Mouse (Mus musculus) testis, postnatal 14 days (tissue): Measurements from ENCODE around the gene Xrcc6.
"Not testable (repeated sequence)": the region's sequence is repeated elsewhere in the genome, so short reads cannot be mapped to it uniquely, and the experiment has no call there.

Experiments
- DNase-seq: peaks from one replicate; pipeline ENCODE4 v3.0.0; 2021; ENCODE audit warnings: low spot score

Xrcc6 gene

GRCm38 (mm10) chr15:81966062-81966829, 21.4 kb upstream of the Xrcc6 start:
- DNase-seq = no peak

GRCm38 (mm10) chr15:81967821-81968220, 19.8 kb upstream of the Xrcc6 start:
- DNase-seq = no peak

GRCm38 (mm10) chr15:81968447-81968846, 19.2 kb upstream of the Xrcc6 start:
- DNase-seq = no peak

DNA sequence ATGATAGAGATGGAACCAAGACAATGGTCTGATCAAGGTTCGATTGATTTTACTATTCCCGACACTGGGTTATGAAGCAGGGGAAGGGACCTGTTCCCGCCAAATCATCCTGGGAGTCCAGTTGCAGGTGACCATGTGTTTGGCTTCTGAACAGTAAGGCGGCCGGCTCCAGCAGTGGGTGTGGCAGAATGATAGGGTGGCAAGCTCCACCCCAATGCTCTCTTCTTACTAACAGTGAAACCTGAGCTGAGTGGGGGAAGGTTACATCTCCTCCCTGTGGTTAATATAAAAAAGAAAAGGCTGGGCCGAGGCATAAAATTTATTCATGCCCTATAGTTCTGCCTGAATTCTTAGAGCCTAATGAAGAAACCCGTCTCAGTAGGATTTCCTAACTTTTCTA, 18.5 kb upstream of the Xrcc6 start:
- no peak for DNase-seq

DNA sequence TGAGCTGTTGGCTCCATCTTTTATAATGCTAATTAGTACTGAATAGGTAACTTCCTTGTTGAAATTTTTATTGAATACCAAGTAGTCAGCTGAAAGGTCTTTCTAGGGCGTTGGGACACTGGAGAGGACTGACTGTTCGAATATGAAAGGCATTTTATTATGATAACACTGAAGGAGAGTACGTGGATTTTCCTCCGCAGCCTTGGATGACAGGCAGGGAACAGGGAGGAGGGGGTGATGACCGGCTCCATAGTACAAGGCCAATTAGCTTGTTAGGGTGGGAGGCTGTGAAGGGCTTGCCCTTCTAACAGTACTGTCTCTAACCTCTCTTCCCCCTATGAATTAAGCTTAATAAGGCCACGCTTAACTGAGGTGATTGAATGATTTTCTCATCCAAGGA, 18.0 kb upstream of the Xrcc6 start:
- not testable (repeated sequence) for DNase-seq

- DNase-seq = not testable (repeated sequence)
These were observed 17.1 kb upstream of the Xrcc6 start for GRCm38 (mm10) chr15:81970498-81970897.

GRCm38 (mm10) chr15:81975156-81975555, 12.5 kb upstream of the Xrcc6 start:
- DNase-seq = not testable (repeated sequence)

GRCm38 (mm10) chr15:81980321-81980720, 7.3 kb upstream of the Xrcc6 start, which contains the start of gene 1700029P11Rik:
TSS of gene 1700029P11Rik (plus strand) at chr15:81980540.
- DNase-seq = peak; percentile 78

DNA sequence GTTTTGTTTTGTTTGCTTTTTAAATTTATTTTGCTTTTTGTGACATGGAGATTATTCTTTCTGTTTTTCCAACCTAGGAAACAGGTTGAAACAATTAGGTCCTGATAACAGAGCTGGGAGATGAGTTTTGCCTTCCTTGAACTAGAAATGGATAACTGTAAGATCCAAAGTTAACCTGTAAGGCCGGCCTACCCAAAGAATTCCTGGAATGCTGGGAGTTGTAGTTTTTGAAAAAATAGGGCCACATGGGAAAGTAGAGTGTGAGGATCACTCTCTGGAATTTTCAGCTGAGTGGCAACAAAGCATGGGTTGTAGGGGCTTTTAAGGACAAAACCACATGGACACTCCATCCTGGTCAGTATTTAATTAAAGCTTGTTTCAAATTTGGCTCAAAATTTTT, 5.5 kb upstream of the Xrcc6 start:
- DNase-seq = no peak

- no peak for DNase-seq
These were observed 2.1 kb upstream of the Xrcc6 start for GRCm38 (mm10) chr15:81985267-81986161.

GRCm38 (mm10) chr15:81989371-81990062, 1.9 kb downstream of the Xrcc6 start:
- DNase-seq = peak; percentile 70

DNA sequence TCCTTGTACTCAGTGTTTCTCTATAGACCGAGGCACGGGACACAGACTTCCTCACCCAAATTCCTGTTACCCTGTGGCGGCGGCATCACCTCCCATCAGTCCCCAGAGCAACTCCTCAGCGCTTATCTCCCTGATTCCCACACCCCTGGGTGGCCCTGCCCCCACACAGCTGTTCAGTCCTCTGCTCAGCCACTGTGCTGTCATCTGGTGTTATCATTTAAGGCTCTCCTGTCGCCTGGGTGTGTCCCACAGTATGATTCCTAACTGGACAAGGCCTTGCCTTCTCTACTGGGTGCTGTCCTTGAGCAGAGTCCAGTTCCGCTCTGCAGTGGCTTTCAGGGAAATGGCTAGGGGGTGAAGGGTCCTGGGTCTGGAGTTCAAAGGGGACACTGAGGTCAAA, 2.9 kb downstream of the Xrcc6 start:
- DNase-seq = no peak

GRCm38 (mm10) chr15:81993992-81994391, 6.4 kb downstream of the Xrcc6 start:
- no peak for DNase-seq

DNA sequence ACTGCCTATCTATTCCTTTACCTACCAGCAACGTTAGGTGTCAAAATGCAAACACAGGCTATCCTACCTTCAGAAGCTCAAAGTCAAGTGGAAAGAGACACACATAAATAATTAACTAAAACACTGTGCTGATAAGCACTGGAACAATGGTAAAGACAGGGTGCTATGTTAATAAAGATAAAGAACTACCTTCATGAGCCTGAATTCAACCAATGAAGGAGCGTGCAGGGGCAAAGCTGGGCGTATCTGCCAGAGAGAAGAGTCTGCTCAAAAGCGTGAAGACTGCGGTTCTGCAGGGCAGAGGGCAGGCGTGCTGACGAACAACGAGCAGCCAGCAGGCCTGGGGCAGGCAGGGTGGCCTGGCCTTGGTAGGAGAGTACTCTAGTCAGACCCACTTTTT, 16.6 kb downstream of the Xrcc6 start:
- no peak for DNase-seq

GRCm38 (mm10) chr15:82011947-82012346, 24.3 kb downstream of the Xrcc6 start:
- no peak for DNase-seq

DNA sequence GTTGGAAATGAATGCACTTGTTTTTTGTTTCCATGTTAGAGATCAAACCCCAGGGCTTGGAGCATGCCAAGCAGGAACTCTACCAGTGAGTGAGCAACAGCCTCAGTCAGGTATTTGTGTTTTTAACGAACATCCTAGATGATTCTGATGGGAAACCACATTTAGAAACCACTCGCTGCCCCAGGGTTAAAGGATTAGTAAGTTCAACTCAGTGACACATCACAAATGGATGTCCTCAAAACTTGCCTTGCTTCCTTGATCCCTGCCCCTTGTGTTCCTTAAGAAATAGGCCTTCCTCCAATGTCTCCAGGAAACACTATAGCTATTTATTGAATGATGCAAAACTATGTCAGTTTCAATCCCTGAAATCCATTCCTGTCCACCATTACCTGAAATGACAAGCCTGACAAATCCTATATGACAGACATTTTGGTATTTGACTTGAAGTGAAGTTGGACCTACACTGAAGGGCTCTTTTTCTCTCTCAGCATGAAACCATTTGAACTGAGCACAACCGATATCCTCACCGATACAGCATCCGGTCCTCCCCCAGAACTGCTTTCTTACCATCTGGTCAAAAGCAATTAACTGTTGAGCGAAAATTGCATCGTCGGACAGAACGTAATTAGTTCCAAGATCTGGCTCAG, 27.2 kb downstream of the Xrcc6 start:
- DNase-seq = no peak

GRCm38 (mm10) chr15:82015392-82016100, 27.9 kb downstream of the Xrcc6 start:
- DNase-seq = peak; percentile 21

- DNase-seq = peak; percentile 99
These were observed 28.6 kb downstream of the Xrcc6 start for GRCm38 (mm10) chr15:82016101-82016808.

- no peak for DNase-seq
These were observed 29.2 kb downstream of the Xrcc6 start for GRCm38 (mm10) chr15:82016830-82017229.

GRCm38 (mm10) chr15:82017461-82017860, 29.8 kb downstream of the Xrcc6 start:
- DNase-seq = no peak

- DNase-seq = no peak
These were observed 31.7 kb downstream of the Xrcc6 start for GRCm38 (mm10) chr15:82019288-82019687.
